Mouse (Mus musculus) megakaryocyte, embryonic 14.5 days (primary cell): ENCODE measurements at regions not wholly inside any gene's neighbourhood (a gene's known extent, or its start where the extent isn't known, plus 50 kb on each side); places are given as distances from the start of the nearest gene placed in this dataset.

Experiments
- FLI1 ChIP-seq: IDR thresholded peaks from 2 replicates; pipeline ENCODE4 v1.6.1; 2012; ENCODE audit warnings: low read length, inconsistent platforms, mixed read lengths
- GATA1 ChIP-seq: IDR thresholded peaks from 3 replicates; pipeline ENCODE4 v1.6.1; 2012; ENCODE audit warnings: mixed read lengths, low read length, inconsistent platforms, borderline replicate concordance

DNA sequence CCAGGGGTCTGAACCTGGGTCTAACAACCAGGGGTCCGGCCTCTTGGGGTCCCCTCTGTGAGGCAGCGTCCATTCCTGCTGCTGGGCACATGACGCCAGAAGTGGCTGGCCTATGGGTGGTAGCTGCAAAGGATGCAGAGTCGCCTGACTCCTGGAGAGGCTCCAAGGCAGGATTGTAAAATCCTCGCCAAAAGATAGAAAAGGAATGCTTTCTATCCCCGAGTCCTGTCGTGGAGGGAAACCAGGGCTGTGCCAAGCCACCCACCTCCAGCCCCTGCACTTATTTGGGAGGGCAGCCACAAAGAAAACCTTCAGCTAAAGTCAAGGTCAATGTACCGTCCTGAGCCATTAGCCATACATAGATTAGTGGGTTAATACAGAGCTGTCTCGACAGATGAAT lies 73.9 kb upstream of the Mef2a start:
- TF ChIP-seq GATA1, result no peak
- no peak for TF ChIP-seq FLI1
